Mouse (Mus musculus) spleen, embryonic (tissue): ENCODE data around the gene Atp5f1.
"Not testable (repeated sequence)": the region's sequence is repeated elsewhere in the genome, so short reads cannot be mapped to it uniquely, and the experiment has no call there.

Experiments used
- CTCF ChIA-PET: fragments of 350-600 bp; sonication (Branson Sonifier 250); formaldehyde crosslinking; loops from one replicate; lab custom pipeline; 2022; lab: Charles Lee

Atp5f1 gene

GRCm38 (mm10) chr3:105959999-105960398 lies at the start of gene Atp5f1:
Atp5f1 (minus strand) TSS chr3:105960099.
- CTCF ChIA-PET: no interaction called here

DNA sequence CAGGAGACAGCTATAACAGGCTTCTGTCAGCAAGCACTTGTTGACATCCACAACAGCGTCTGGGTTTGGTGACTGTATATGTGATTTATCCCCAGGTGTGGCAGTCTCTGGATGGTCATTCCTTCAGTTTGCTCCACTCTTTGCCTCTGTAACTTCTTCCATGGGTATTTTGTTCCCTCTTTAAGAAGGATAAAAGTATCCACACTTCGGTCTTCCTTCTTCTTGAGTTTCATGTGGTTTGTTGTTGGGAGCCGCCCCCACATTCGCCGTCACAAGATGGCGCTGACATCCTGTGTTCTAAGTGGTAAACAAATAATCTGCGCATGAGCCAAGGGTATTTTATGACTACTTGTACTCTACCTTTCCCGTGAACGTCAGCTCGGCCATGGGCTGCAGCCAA lies 43.5 kb upstream of the Atp5f1 start:
- CTCF ChIA-PET: not testable (repeated sequence)

GRCm38 (mm10) chr3:106001416-106002370 lies 41.8 kb upstream of the Atp5f1 start:
- CTCF ChIA-PET: interaction anchor here (0.6 to 1.0 kb wide), 3 partner anchors 9 to 784 kb away, joined by 3 to 7 read pairs (median 5); no protein-coding TSS in a partner anchor

DNA sequence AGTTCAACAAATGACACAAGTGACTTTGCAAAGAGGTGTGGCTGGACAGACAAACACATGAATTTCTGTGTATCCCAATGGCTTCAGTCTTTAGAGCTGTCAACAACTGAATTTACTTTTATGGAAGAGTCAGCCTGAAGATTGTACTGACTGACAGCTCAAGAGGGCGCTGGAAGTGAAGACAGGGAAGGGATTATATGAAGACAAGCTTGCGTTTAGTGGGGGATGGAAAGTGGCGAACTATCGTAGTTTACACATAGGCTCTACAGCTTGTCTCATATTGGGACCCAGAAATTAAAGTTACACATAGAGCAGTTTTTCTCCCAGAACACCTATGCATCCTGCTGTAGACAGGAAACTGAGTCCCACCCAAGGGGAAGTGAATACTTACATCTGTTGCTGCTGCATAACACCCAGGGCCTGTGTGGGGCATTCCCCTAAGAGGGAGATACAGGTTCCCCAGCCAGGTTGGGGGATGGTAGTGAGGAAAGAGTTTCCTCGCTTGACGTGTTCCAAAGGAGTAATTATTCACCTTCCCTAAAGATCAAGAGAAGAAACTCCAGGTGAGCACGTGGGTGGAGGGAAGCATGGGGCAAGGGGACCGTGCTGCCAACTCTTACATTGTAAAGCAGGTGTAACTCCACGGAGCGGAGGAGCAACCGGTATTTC lies 40.9 kb upstream of the Atp5f1 start:
- CTCF ChIA-PET: interaction anchor here (0.6 kb wide), 1 partner anchor 785 kb away, joined by 5 read pairs; no protein-coding TSS in a partner anchor

DNA sequence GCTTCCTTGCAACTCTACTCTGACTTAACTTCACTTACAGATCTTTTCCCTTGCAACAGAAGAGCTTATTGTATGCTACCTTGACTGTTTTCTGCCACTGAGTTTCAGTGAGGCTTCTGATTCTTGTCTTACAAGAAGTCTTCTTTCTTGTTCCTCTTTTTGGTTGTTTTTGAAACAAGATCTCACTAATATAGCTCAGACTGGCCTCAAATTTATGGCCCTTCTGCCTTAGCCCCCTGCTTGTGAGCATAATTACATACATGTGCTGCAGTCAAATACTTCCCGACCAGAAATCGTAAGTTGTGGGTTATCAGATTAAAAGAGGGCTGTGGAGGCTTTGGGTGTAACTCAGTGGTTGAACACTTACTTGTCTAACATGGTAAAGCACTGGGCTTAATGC lies 34.8 kb upstream of the Atp5f1 start:
- CTCF ChIA-PET: no interaction called here

GRCm38 (mm10) chr3:105991653-105992283 lies 31.9 kb upstream of the Atp5f1 start:
- CTCF ChIA-PET: no interaction called here

DNA sequence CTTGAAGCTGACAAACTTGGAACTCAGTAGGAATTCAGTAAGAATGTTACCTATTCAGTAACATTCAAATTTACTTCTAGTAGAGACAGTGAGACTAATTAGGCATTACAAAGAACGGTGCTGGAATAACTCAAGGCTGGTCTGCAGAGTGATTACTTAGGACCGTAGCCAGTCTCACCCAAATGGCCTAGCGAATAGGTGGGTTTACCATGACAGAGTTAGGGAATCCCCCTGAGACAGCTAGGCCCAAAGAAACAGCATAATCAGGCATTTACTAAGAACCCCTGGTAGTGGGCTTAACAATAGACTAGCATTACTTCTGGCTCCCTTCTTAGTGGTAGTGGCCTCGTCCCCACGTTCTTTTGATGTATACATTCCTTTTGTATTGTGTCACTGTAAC lies 29.7 kb upstream of the Atp5f1 start:
- CTCF ChIA-PET: not testable (repeated sequence)

GRCm38 (mm10) chr3:105974174-105974573 lies 14.3 kb upstream of the Atp5f1 start:
- CTCF ChIA-PET: no interaction called here

GRCm38 (mm10) chr3:105973411-105973810 lies 13.5 kb upstream of the Atp5f1 start, which contains the start of gene Ovgp1:
Ovgp1 (plus strand) TSS chr3:105973711.
- CTCF ChIA-PET: no interaction called here

DNA sequence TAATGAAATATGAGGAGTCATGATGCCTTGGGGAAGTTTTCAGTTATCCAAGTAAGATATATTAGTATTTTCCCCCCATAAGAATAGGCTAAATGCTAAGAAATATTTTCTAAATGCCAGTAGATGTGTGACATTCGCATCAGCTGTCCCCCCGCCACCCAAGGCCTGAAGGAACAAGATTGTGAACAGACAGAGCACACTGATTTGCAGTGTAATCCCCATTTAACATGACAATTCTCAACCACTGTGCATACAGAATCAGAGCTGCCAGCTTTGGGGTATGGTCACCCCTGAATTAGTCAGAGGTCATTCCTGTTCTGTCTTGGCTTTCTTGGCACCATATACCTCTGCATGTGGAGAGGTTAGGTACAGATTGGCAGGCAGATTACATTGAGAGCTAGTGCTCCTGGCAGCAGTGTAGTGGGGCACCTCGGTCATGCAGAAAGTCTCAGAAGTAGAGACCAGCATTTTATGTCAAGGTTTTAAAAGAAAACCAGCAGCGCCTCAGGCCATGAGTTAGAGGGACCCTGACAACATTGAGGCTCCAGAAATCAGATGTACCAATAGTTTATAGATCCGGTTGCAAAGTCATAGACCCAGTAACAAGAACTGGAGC lies 12.0 kb upstream of the Atp5f1 start:
- CTCF ChIA-PET: no interaction called here

GRCm38 (mm10) chr3:105960700-105961099 lies 801 bp upstream of the Atp5f1 start:
- CTCF ChIA-PET: no interaction called here

DNA sequence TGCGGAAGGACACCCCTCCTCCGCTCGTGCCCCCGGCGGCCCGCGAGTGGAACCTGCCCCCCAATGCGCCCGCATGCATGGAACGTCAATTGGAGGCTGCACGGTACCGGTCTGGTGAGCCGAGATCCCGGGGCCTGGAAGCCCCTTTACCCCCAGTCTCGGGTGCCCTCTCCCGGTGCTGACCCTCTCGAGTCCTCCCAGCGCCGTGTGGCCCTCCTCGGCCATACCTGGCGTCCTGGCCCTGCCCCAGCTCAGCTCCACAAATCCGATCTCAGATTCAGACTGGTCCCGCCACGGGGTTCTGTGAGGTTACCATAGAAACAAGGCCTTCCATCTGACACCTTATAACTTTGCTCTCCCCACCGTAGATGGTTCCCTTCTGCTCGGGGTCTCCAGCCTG lies 314 bp downstream of the Atp5f1 start:
- CTCF ChIA-PET: no interaction called here

- CTCF ChIA-PET: interaction anchor here (0.8 kb wide), 1 partner anchor 279 kb away, joined by 3 read pairs; no protein-coding TSS in a partner anchor
These were observed 822 bp downstream of the Atp5f1 start, which contains the start of gene Wdr77 for GRCm38 (mm10) chr3:105958974-105959580. Wdr77 (plus strand) TSS chr3:105959369.

GRCm38 (mm10) chr3:105958204-105958603 lies 1.7 kb downstream of the Atp5f1 start:
- CTCF ChIA-PET: interaction anchor here (0.7 to 0.8 kb wide), 2 partner anchors 223 to 278 kb away, joined by 3 to 5 read pairs; no protein-coding TSS in a partner anchor

DNA sequence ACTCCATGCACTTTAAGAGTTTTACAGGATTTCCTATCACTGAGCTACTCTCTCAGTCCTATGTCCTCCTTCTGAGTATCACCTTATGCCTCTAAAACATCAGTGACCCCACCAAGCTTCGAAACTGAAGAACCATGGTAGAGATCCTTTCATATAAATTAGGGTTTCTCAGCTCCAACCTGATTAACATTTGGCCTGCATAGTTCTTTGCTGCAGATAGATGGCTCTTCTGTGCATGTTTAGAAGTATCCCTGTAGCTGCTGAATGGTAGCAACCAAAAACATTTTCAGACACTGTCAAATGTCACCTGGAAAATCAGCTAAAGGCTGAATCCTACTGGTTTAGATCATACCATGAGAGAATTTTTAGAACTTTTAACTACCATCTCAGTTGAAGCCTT lies 2.7 kb downstream of the Atp5f1 start:
- CTCF ChIA-PET: interaction anchor here (0.5 to 0.7 kb wide), 2 partner anchors 22 to 27 kb away, joined by 5 to 6 read pairs; no protein-coding TSS in a partner anchor

DNA sequence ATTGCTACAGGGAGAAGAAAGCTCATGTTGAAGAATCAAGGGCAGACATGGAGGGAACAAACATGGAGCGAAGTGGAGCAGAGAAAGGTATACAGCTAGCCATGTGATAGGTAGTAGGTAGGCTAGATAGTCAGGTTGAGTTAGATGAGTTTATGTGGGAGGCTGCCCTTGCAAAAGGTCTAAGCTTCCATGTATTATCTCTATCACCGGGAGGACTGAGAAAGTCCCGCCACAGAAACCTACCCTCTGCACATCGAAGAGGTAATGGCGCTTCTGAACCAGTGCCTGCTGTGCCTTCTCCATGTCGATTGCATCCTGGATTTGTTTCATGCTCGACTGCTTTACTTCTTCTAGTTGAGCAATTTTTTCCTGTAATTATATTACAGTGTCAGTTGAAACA lies 8.6 kb downstream of the Atp5f1 start:
- CTCF ChIA-PET: interaction anchor here (0.6 kb wide), 1 partner anchor 203 kb away, joined by 3 read pairs; no protein-coding TSS in a partner anchor

- CTCF ChIA-PET: interaction anchor here (0.6 kb wide), 1 partner anchor 487 kb away, joined by 4 read pairs; no protein-coding TSS in a partner anchor
These were observed 23.8 kb downstream of the Atp5f1 start for GRCm38 (mm10) chr3:105936111-105936510.

GRCm38 (mm10) chr3:105935033-105935432 lies 24.9 kb downstream of the Atp5f1 start:
- CTCF ChIA-PET: interaction anchor here (0.6 kb wide), 2 partner anchors 23 to 1777 kb away, joined by 5 to 8 read pairs; no protein-coding TSS in a partner anchor

GRCm38 (mm10) chr3:105933926-105934325 lies 26.0 kb downstream of the Atp5f1 start:
- CTCF ChIA-PET: no interaction called here
